Mouse (Mus musculus) heart, adult 8-10 months (tissue): ENCODE measurements at regions not wholly inside any gene's neighbourhood (a gene's known extent, or its start where the extent isn't known, plus 50 kb on each side); places are given as distances from the start of the nearest gene placed in this dataset.

Experiments used
- DNase-seq: peaks from one replicate; pipeline ENCODE4 v3.0.0; 2022; ENCODE audit warnings: low spot score

GRCm38 (mm10) chr19:13980988-13981630 lies 67.8 kb downstream of the Olfr1505 start:
- DNase-seq = peak; percentile 29

GRCm38 (mm10) chr19:13982823-13983222 lies 69.5 kb downstream of the Olfr1505 start:
- no peak for DNase-seq
